In genomic region chr3:84445838-84446237, GRCm38 (mm10) we compare ENCODE assay signal across 17 mouse cellular contexts. TPM values are rescaled to one million over a fixed set of nuclear protein-coding genes. Genes with fewer than 3 reads are reported as not detected.
DNase-seq lines count a peak whose midpoint lies in the region; ATAC-seq and TF ChIP-seq lines count a peak whose summit lies in the region.
"Had no signal": no experiment of that assay in that cellular context is flagged by ENCODE, and none has a peak within 500 bp of the region (broad histone marks: within the 10 kb centered on the region; RNA-seq: fewer than 3 reads in every experiment).

No protein-coding gene starts in this region.

- H3K9me3 ChIP-seq in heart, embryonic 10.5 days: no peaks in the 10 kb centered on the region
- H3K9me3 ChIP-seq in E14TG2a.4 (ENCODE audit: low read length): no peaks in the 10 kb centered on the region
- H3K9me3 ChIP-seq in limb, embryonic 11.5 days (ENCODE audit: control insufficient read depth, low read length): no peaks in the 10 kb centered on the region
- H3K9me3 ChIP-seq in kidney, embryonic 14.5 days (ENCODE audit: control insufficient read depth, low read length): no peaks in the 10 kb centered on the region

- H3K4me1 ChIP-seq in heart, embryonic 10.5 days: peaks cover 39% of the 10 kb centered on the region
- H3K4me1 ChIP-seq in heart, adult 2 months (ENCODE audit: control insufficient read depth, insufficient read depth, low read length): peaks cover 4% of the 10 kb centered on the region; the same call in 1 of the 2 replicates
- peaks cover 18% of the 10 kb centered on the region for H3K4me1 ChIP-seq in E14TG2a.4 (replicated peaks; ENCODE audit: low read depth, low read length)
- 0 out of 2 replicates have a peak, but pooled peaks cover 2% of the 10 kb centered on the region for H3K4me1 ChIP-seq in limb, embryonic 11.5 days (ENCODE audit: control insufficient read depth, insufficient read depth, low read length)
- H3K4me1 ChIP-seq in kidney, embryonic 14.5 days (ENCODE audit: control insufficient read depth, insufficient read depth, low read length): 0 out of 2 replicates have a peak, but pooled peaks cover 3% of the 10 kb centered on the region

- no peaks in the 10 kb centered on the region for H3K36me3 ChIP-seq in heart, embryonic 10.5 days
- no peaks in the 10 kb centered on the region for H3K36me3 ChIP-seq in heart, adult 2 months (ENCODE audit: control insufficient read depth, insufficient read depth, low read length)
- H3K36me3 ChIP-seq in E14TG2a.4 (ENCODE audit: insufficient read depth, low read length): no peaks in the 10 kb centered on the region
- H3K36me3 ChIP-seq in limb, embryonic 11.5 days (ENCODE audit: control insufficient read depth, insufficient read depth, low read length): no peaks in the 10 kb centered on the region
- no peaks in the 10 kb centered on the region; the same call in 1 of the 2 replicates for H3K36me3 ChIP-seq in kidney, embryonic 14.5 days (ENCODE audit: control insufficient read depth, insufficient read depth, low read length)

- peaks cover 84% of the 10 kb centered on the region for H3K27me3 ChIP-seq in heart, embryonic 10.5 days (ENCODE audit: insufficient read depth, poor library complexity, severe bottlenecking)
- no peaks in the 10 kb centered on the region for H3K27me3 ChIP-seq in heart, adult 2 months (ENCODE audit: control insufficient read depth, insufficient read depth, low read length)
- peaks cover 46% of the 10 kb centered on the region for H3K27me3 ChIP-seq in E14TG2a.4 (ENCODE audit: insufficient read depth, low read length)
- 0 out of 2 replicates have a peak, but pooled peaks cover 2% of the 10 kb centered on the region for H3K27me3 ChIP-seq in limb, embryonic 11.5 days (ENCODE audit: control insufficient read depth, insufficient read depth, low read length)
- H3K27me3 ChIP-seq in kidney, embryonic 14.5 days (ENCODE audit: control insufficient read depth, insufficient read depth, low read length): no peaks in the 10 kb centered on the region

- H3K27ac ChIP-seq in heart, embryonic 10.5 days: peak overlapping the region; percentile 53; the same call in 1 of the 2 replicates
- H3K27ac ChIP-seq in heart, adult 2 months: no peak overlapping the region
- H3K27ac ChIP-seq in limb, embryonic 11.5 days (replicated peaks; ENCODE audit: low read depth, low read length): no peak overlapping the region
- H3K27ac ChIP-seq in kidney, embryonic 14.5 days (ENCODE audit: low read depth, low read length): no peak overlapping the region
- H3K27ac ChIP-seq: gastrocnemius, adult 2 months; hindbrain, embryonic 14.5 days had no signal

- TF ChIP-seq EP300 in heart, adult 2 months (IDR thresholded peaks at IDR 0.05; ENCODE audit: insufficient read depth, low read depth, low read length): no peak

- peak overlapping the region; percentile 27; the same call in 1 of the 2 replicates for H3K4me3 ChIP-seq in heart, embryonic 10.5 days
- no peak overlapping the region for H3K4me3 ChIP-seq in heart, adult 2 months
- H3K4me3 ChIP-seq in E14TG2a.4 (replicated peaks; ENCODE audit: low read length): peak overlapping the region; percentile 65
- no peak overlapping the region for H3K4me3 ChIP-seq in limb, embryonic 11.5 days (ENCODE audit: low read depth, low read length)
- H3K4me3 ChIP-seq in kidney, embryonic 14.5 days (ENCODE audit: low read length): no peak overlapping the region
- H3K4me3 ChIP-seq: gastrocnemius, adult 2 months had no signal

- DNase-seq in heart, embryonic 10.5 days (ENCODE audit: low spot score): no peak
- no peak for DNase-seq in heart, adult 2 months
- DNase-seq in embryo, embryonic 10 days (ENCODE audit: low spot score): peak; percentile 68
- DNase-seq in limb, embryonic 11.5 days (ENCODE audit: low spot score): peak; percentile 68
- DNase-seq in urinary bladder, adult 2 months (ENCODE audit: low spot score): no peak
- no peak for DNase-seq in left cerebral cortex, adult 9 months (ENCODE audit: low spot score in 2 of 2)
- DNase-seq: adrenal gland, adult 2 months; B cell, adult 2 months; cerebellum, adult 9-11 months; gastrocnemius, adult 2 months; kidney, adult 2 months; lung, postnatal 10 days; right cerebral cortex, postnatal 14 days; thymus, adult 18-20 months had no signal

- no peaks in the 10 kb centered on the region for H3K79me2 ChIP-seq in heart, adult 2 months (replicated peaks; ENCODE audit: control insufficient read depth, insufficient read depth, low read length)

- intact Hi-C loops in heart, adult 2 months (cut with DNase I): no loop called here

- H3K4me2 ChIP-seq in limb, embryonic 11.5 days (ENCODE audit: low read depth, severe bottlenecking): peak overlapping the region; percentile 31; the same call in 1 of the 2 replicates
- no peak overlapping the region for H3K4me2 ChIP-seq in kidney, embryonic 14.5 days (replicated peaks; ENCODE audit: low read depth, low read length)
- H3K4me2 ChIP-seq: hindbrain, embryonic 14.5 days had no signal

- 26% methylated on average over 9 of the region's 9 CpGs for WGBS in heart, embryonic 10.5 days
- WGBS in heart, adult 2 months: 76% methylated on average over 9 of the region's 9 CpGs
- WGBS in limb, embryonic 11.5 days: 12% methylated on average over 9 of the region's 9 CpGs
- WGBS in kidney, embryonic 14.5 days: 39% methylated on average over 9 of the region's 9 CpGs

- H3K9ac ChIP-seq in heart, adult 2 months (ENCODE audit: low read depth, low read length): no peak overlapping the region
- peak overlapping the region; percentile 22; the same call in 1 of the 2 replicates for H3K9ac ChIP-seq in limb, embryonic 11.5 days (ENCODE audit: low read length)
- no peak overlapping the region for H3K9ac ChIP-seq in kidney, embryonic 14.5 days (ENCODE audit: low read depth, low read length)
- H3K9ac ChIP-seq: hindbrain, embryonic 14.5 days had no signal

- no peak for TF ChIP-seq CTCF in heart, adult 2 months (IDR thresholded peaks at IDR 0.05)
- no peak for TF ChIP-seq CTCF in E14TG2a.4 (conservative IDR thresholded peaks at IDR 0.05; ENCODE audit: low read length)

- peak; percentile 57; the same call in 1 of the 2 replicates for ATAC-seq in limb, embryonic 11.5 days (ENCODE audit: insufficient number of reproducible peaks, low FRiP score, low TSS enrichment, low read depth)
- ATAC-seq in kidney, embryonic 14.5 days (ENCODE audit: low FRiP score, low TSS enrichment): no peak

- no peak for TF ChIP-seq POLR2A in heart, adult 2 months (IDR thresholded peaks at IDR 0.05; ENCODE audit: insufficient read depth, low read depth, low read length)

RNA-seq across cellular contexts. Expression of gene Fhdc1, which starts 34.4 kb away (rescaled TPM):
- 1.2 and 2.0 TPM in 2 replicates for polyA plus RNA-seq in heart, embryonic 10.5 days (2016; fragmentation: Nextera tagmentation; extraction: Ambion mirVana)
- total RNA-seq in heart, adult 2 months (2021): under 1 TPM; 0.59 to 0.60 TPM
- polyA plus RNA-seq in heart, adult 2 months (2012; rRNA removed): 0.09 and 0.39 TPM in 2 replicates
- 2.2 and 2.8 TPM in 2 replicates for polyA plus RNA-seq in limb, embryonic 11.5 days (2014; fragmentation: Nextera tagmentation; extraction: Ambion mirVana)
- 10.5 and 13.5 TPM in 2 replicates for polyA plus RNA-seq in urinary bladder, adult 2 months (2012; rRNA removed)
- 0.87 and 4.4 TPM in 2 replicates for polyA plus RNA-seq in kidney, embryonic 14.5 days (2014; fragmentation: Nextera tagmentation; extraction: Ambion mirVana)

Comparison
In these comparisons a context has a peak if more than half of its experiments do, and no peak if none do; other contexts are left out.
1. H3K4me3 ChIP-seq: peak in heart, embryonic 10.5 days (single experiment) and E14TG2a.4 (single experiment); none in heart, adult 2 months (single experiment), limb, embryonic 11.5 days (single experiment) and kidney, embryonic 14.5 days (single experiment).
2. DNase-seq: peak in embryo, embryonic 10 days (single experiment) and limb, embryonic 11.5 days (single experiment); none in heart, embryonic 10.5 days (single experiment), heart, adult 2 months (0 of 2), urinary bladder, adult 2 months (single experiment) and left cerebral cortex, adult 9 months (0 of 2).